Mouse (Mus musculus): ENCODE measurements at regions not wholly inside any gene's neighbourhood (a gene's known extent, or its start where the extent isn't known, plus 50 kb on each side); places are given as distances from the start of the nearest gene placed in this dataset.

GRCm38 (mm10) chr3:155680200-155680599 is 587.0 kb downstream of the Lrriq3 start:
- TF ChIP-seq SMC3 (IDR thresholded peaks at IDR 0.05; ENCODE audit: low read depth, low read length), result no peak
- TF ChIP-seq TBP (conservative IDR thresholded peaks at IDR 0.05; ENCODE audit: low read depth, low read length), result no peak
- Histone ChIP-seq H3K36me3 (replicated peaks in 1 of 2; ENCODE audit: control insufficient read depth in 1 of 2, insufficient read depth in 1 of 2, low read length in 1 of 2) (no peaks in the 10 kb centered on the region), H3K9ac (ENCODE audit: insufficient read depth, low read depth) (no peak overlapping the region), H3K4me2 (ENCODE audit: insufficient read depth, low read depth, poor library complexity, severe bottlenecking) (no peak overlapping the region), H3K4me3 (replicated peaks in 1 of 3; ENCODE audit: low read depth in 2 of 3, low read length in 2 of 3, poor library complexity in 1 of 3) (no peak overlapping the region), H3K4me1 (ENCODE audit: control insufficient read depth in 1 of 2, insufficient read depth in 2 of 2) (no peaks in the 10 kb centered on the region), H3K79me2 (replicated peaks; ENCODE audit: control insufficient read depth, extremely low read depth, insufficient read depth, poor library complexity, severe bottlenecking) (no peaks in the 10 kb centered on the region), H3K9me3 (replicated peaks; ENCODE audit: low read length) (peaks cover 2% of the 10 kb centered on the region), H3K27ac (ENCODE audit: insufficient read depth, low read depth) (no peak overlapping the region), H3K27me3 (replicated peaks) (no peaks in the 10 kb centered on the region)
- dilution Hi-C loops (cut with MboI; ENCODE audit: extremely low pct_ligation_motif_present, extremely low pct_unique_long_range_greater_than_20kb, low sequenced_read_pairs), result no loop called here
- in situ Hi-C loops (cut with MboI; ENCODE audit: low pct_ligation_motif_present, low pct_unique_long_range_greater_than_20kb, low sequenced_read_pairs), result no loop called here
- DNase-seq (ENCODE audit: extremely low read depth), result no peak

GRCm38 (mm10) chr3:155682921-155683813 is 589.9 kb downstream of the Lrriq3 start:
- no peaks in the 10 kb centered on the region for H3K79me2 ChIP-seq (replicated peaks; ENCODE audit: control insufficient read depth, extremely low read depth, insufficient read depth, poor library complexity, severe bottlenecking)
- H3K9ac ChIP-seq (ENCODE audit: insufficient read depth, low read depth), result no peak overlapping the region
- TF ChIP-seq MEF2A (IDR thresholded peaks at IDR 0.05; ENCODE audit: borderline replicate concordance, low read depth, low read length), result no peak
- no peak for TF ChIP-seq RAD21 (IDR thresholded peaks at IDR 0.05; ENCODE audit: low read depth, low read length)
- no peak for TF ChIP-seq TCF12 (IDR thresholded peaks at IDR 0.05; ENCODE audit: low read depth, low read length)
- TF ChIP-seq MAZ (IDR thresholded peaks at IDR 0.05; ENCODE audit: low read depth, low read length), result no peak
- TF ChIP-seq UBTF (IDR thresholded peaks at IDR 0.05; ENCODE audit: low read depth, low read length), result no peak
- no peak for TF ChIP-seq ZKSCAN1 (IDR thresholded peaks at IDR 0.05; ENCODE audit: borderline replicate concordance, low read depth, low read length)
- no peak for TF ChIP-seq POLR2A (IDR thresholded peaks at IDR 0.05; ENCODE audit: low read depth, low read length)
- DNase-seq (ENCODE audit: extremely low read depth), result no peak
- peaks cover 2% of the 10 kb centered on the region for H3K9me3 ChIP-seq (replicated peaks; ENCODE audit: low read length)
- in situ Hi-C loops (cut with MboI; ENCODE audit: low pct_ligation_motif_present, low pct_unique_long_range_greater_than_20kb, low sequenced_read_pairs), result no loop called here
- H3K27me3 ChIP-seq (replicated peaks), result no peaks in the 10 kb centered on the region
- no peak overlapping the region for H3K27ac ChIP-seq (ENCODE audit: insufficient read depth, low read depth)
- H3K4me3 ChIP-seq (replicated peaks in 1 of 3; ENCODE audit: low read depth in 2 of 3, low read length in 2 of 3, poor library complexity in 1 of 3), result no peak overlapping the region
- no peaks in the 10 kb centered on the region for H3K4me1 ChIP-seq (ENCODE audit: control insufficient read depth in 1 of 2, insufficient read depth in 2 of 2)
- no peaks in the 10 kb centered on the region for H3K36me3 ChIP-seq (replicated peaks in 1 of 2; ENCODE audit: control insufficient read depth in 1 of 2, insufficient read depth in 1 of 2, low read length in 1 of 2)
- dilution Hi-C loops (cut with MboI; ENCODE audit: extremely low pct_ligation_motif_present, extremely low pct_unique_long_range_greater_than_20kb, low sequenced_read_pairs), result no loop called here
- H3K4me2 ChIP-seq (ENCODE audit: insufficient read depth, low read depth, poor library complexity, severe bottlenecking), result no peak overlapping the region

- no peak for TF ChIP-seq MEF2A (IDR thresholded peaks at IDR 0.05; ENCODE audit: borderline replicate concordance, low read depth, low read length)
- no peak for TF ChIP-seq E2F4 (IDR thresholded peaks at IDR 0.05; ENCODE audit: insufficient replicate concordance, low read depth, low read length)
- TF ChIP-seq SIN3A (IDR thresholded peaks at IDR 0.05; ENCODE audit: low read length), result no peak
- no peak for TF ChIP-seq POLR2AphosphoS2 (IDR thresholded peaks at IDR 0.05; ENCODE audit: low read depth, low read length)
- no peak for TF ChIP-seq ETS1 (conservative IDR thresholded peaks at IDR 0.05; ENCODE audit: low read depth, low read length)
- H3K9ac ChIP-seq (ENCODE audit: insufficient read depth, low read depth), result no peak overlapping the region
- H3K79me2 ChIP-seq (replicated peaks; ENCODE audit: control insufficient read depth, extremely low read depth, insufficient read depth, poor library complexity, severe bottlenecking), result no peaks in the 10 kb centered on the region
- in situ Hi-C loops (cut with MboI; ENCODE audit: low pct_ligation_motif_present, low pct_unique_long_range_greater_than_20kb, low sequenced_read_pairs), result no loop called here
- DNase-seq (ENCODE audit: extremely low read depth), result no peak
- dilution Hi-C loops (cut with MboI; ENCODE audit: extremely low pct_ligation_motif_present, extremely low pct_unique_long_range_greater_than_20kb, low sequenced_read_pairs), result no loop called here
- H3K9me3 ChIP-seq (replicated peaks; ENCODE audit: low read length), result peaks cover 2% of the 10 kb centered on the region
- H3K27me3 ChIP-seq (replicated peaks), result no peaks in the 10 kb centered on the region
- no peak overlapping the region for H3K4me2 ChIP-seq (ENCODE audit: insufficient read depth, low read depth, poor library complexity, severe bottlenecking)
- H3K4me1 ChIP-seq (ENCODE audit: control insufficient read depth in 1 of 2, insufficient read depth in 2 of 2), result 0 out of 4 replicates have a peak, but pooled peaks cover 0 to 2% of the 10 kb centered on the region in 2 experiments
- H3K36me3 ChIP-seq (replicated peaks in 1 of 2; ENCODE audit: control insufficient read depth in 1 of 2, insufficient read depth in 1 of 2, low read length in 1 of 2), result no peaks in the 10 kb centered on the region
- H3K27ac ChIP-seq (ENCODE audit: insufficient read depth, low read depth), result no peak overlapping the region
- H3K4me3 ChIP-seq (replicated peaks in 1 of 3; ENCODE audit: low read depth in 2 of 3, low read length in 2 of 3, poor library complexity in 1 of 3), result no peak overlapping the region
Measured at GRCm38 (mm10) chr3:155688358-155688757, 595.1 kb downstream of the Lrriq3 start.

All from CH12.LX (cell line).